Mouse (Mus musculus) kidney, embryonic 14.5 days (tissue): ENCODE measurements around the gene Lrrc49. TPM values are rescaled to one million over a fixed set of nuclear protein-coding genes. Genes with fewer than 3 reads are reported as not detected.

Experiments used
- ATAC-seq: fragments of 200-750 bp; cut with Nextera tagmentation; 2 replicates; pipeline ENCODE4 v1.8.0; 2017; ENCODE audit warnings: moderate number of reproducible peaks, mild to moderate bottlenecking, moderate TSS enrichment, moderate library complexity; ENCODE audit not compliant: low FRiP score, low TSS enrichment
- H3K27ac ChIP-seq: fragments of 300-500 bp; sonication (generic); 2 replicates; pipeline ENCODE4 v1.5.1; 2014; ENCODE audit warnings: low read depth, mild to moderate bottlenecking, low read length, moderate library complexity, mixed read lengths
- H3K27me3 ChIP-seq: fragments of 300-500 bp; sonication (generic); 2 replicates; pipeline ENCODE4 v1.6.1; 2014; ENCODE audit warnings: mild to moderate bottlenecking, low read length; ENCODE audit not compliant: control insufficient read depth, insufficient read depth
- H3K36me3 ChIP-seq: fragments of 300-500 bp; sonication (generic); 2 replicates; pipeline ENCODE4 v1.6.1; 2014; ENCODE audit warnings: low read length, mixed read lengths; ENCODE audit not compliant: control insufficient read depth, insufficient read depth
- H3K4me1 ChIP-seq: fragments of 300-500 bp; sonication (generic); 2 replicates; pipeline ENCODE4 v1.6.1; 2014; ENCODE audit warnings: low read length, mixed read lengths; ENCODE audit not compliant: control insufficient read depth, insufficient read depth
- H3K4me2 ChIP-seq: fragments of 300-500 bp; sonication (generic); replicated peaks from 2 replicates; pipeline ENCODE4 v1.6.1; 2014; ENCODE audit warnings: low read depth, mild to moderate bottlenecking, low read length
- H3K4me3 ChIP-seq: fragments of 300-500 bp; sonication (generic); 2 replicates; pipeline ENCODE4 v1.5.1; 2014; ENCODE audit warnings: mild to moderate bottlenecking, low read length
- H3K9ac ChIP-seq: fragments of 300-500 bp; sonication (generic); 2 replicates; pipeline ENCODE4 v1.6.1; 2014; ENCODE audit warnings: low read depth, mild to moderate bottlenecking, low read length, moderate library complexity
- H3K9me3 ChIP-seq: fragments of 300-500 bp; sonication (generic); 2 replicates; pipeline ENCODE4 v1.6.1; 2016; ENCODE audit warnings: low read length; ENCODE audit not compliant: control insufficient read depth
- WGBS: fragments of 180-500 bp; shearing (Covaris S2); extraction: QIAGEN DNeasy Blood & Tissue Kit; methylation state at CpG from one replicate; pipeline ENCODE4 v1.1.7; 2014; 5-methylcytosine and 5-hydroxymethylcytosine counted together
- polyA plus RNA-seq: library from polyadenylated mRNA; unstranded; fragments of >200 nt; fragmentation: Nextera tagmentation; extraction: Ambion mirVana; gene quantifications from 2 replicates; pipeline ENCODE4 v1.2.1, GENCODE M21; 2014

The Lrrc49 gene
- polyA plus RNA-seq, 1 experiment from 2014 or later: 20.9 TPM

- 89% methylated on average over 2 of the region's 2 CpGs for WGBS
- no peak for ATAC-seq
- Histone ChIP-seq H3K4me2 (no peak overlapping the region), H3K36me3 (no peaks in the 10 kb centered on the region), H3K9me3 (no peaks in the 10 kb centered on the region), H3K9ac (no peak overlapping the region), H3K4me3 (no peak overlapping the region), H3K27me3 (no peaks in the 10 kb centered on the region), H3K27ac (no peak overlapping the region), H3K4me1 (peaks cover 7% of the 10 kb centered on the region; the same call in 1 of the 2 replicates)
These were observed 160.1 kb downstream of the Lrrc49 start for GRCm38 (mm10) chr9:60527836-60528235.

DNA sequence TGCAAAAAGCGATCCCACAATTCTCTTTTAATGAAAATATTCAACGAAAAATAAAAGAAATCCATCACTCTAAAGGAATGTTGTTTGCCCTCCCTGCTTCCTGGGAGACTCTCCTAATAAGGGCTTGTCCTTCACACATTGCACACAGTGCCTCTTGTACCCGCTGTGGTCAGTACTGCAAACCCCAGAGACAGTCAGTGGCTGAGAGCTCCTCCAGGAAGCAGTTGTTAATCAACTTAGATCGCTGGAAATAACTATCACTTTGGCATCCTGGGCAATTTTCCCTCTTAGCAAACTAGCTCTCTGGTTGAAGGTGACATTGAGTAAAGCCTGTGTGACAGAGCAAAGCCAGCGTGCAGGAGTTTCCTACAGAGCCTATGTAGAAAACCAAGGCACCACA lies 160.9 kb downstream of the Lrrc49 start:
- Histone ChIP-seq H3K9me3 (no peaks in the 10 kb centered on the region), H3K36me3 (no peaks in the 10 kb centered on the region), H3K27me3 (no peaks in the 10 kb centered on the region), H3K27ac (no peak overlapping the region), H3K4me3 (no peak overlapping the region), H3K4me1 (peaks cover 15% of the 10 kb centered on the region), H3K9ac (no peak overlapping the region), H3K4me2 (no peak overlapping the region)
- no peak for ATAC-seq
- WGBS: 60% methylated on average over 5 of the region's 5 CpGs

DNA sequence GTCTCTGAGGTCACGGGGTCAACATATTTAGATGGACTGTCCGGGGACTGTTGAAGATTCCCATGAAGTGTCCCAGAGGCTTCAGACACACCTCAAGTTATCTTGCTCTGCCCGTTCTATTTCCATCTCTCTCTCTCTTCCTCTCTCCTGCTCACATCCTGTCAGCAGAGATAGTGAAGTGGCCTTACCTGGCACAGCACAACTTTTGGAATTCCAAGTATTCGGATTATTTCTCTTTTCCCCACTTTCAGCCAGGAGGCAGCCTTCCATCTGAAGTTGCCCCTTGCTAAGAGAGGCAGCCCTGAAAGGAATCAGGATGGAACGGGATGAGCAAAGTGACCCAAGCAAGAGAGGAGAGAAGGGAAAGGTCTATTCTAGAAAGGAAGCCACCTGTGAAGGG lies 161.8 kb downstream of the Lrrc49 start:
- no peaks in the 10 kb centered on the region for H3K27me3 ChIP-seq
- H3K9me3 ChIP-seq: no peaks in the 10 kb centered on the region
- no peaks in the 10 kb centered on the region for H3K36me3 ChIP-seq
- H3K4me1 ChIP-seq: peaks cover 19% of the 10 kb centered on the region
- ATAC-seq: no peak
- no peak overlapping the region for H3K27ac ChIP-seq
- H3K4me3 ChIP-seq: no peak overlapping the region
- no peak overlapping the region for H3K4me2 ChIP-seq
- WGBS: 58% methylated on average over 5 of the region's 5 CpGs
- no peak overlapping the region for H3K9ac ChIP-seq

DNA sequence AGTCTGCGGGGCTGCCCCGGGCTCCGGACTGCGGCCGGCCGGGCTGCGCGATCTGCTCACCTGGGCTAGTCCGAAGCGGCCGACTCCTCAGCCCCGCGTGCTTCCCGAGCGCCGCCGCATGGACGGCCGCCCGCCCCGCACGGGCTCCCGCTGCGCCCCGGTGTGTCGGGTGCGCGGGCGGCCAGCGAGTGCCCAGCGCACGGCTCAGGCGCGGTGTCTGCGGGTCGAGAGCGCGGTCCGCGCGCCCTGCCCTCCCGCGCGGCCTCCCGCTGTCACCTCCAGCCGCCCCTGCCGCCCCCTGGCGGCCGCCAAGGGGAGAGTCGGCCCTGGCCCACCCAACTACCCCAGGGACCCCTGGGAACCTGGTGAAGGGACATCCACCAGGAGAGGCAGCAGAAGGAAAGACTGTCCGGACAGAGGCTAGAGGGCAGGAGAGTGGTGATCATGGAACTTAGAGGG lies 166.1 kb downstream of the Lrrc49 start, which contains the start of gene Thsd4:
Thsd4 (minus strand) TSS at position 241 of the 459 bp plus-strand sequence.
- H3K4me3 ChIP-seq: peak within 1 kb of the TSS; percentile 75
- under 1% methylated on average over 44 of the region's 51 CpGs for WGBS
- H3K9me3 ChIP-seq: no peaks in the 10 kb centered on the region
- no peaks in the 10 kb centered on the region for H3K27me3 ChIP-seq
- H3K4me2 ChIP-seq: peak within 1 kb of the TSS; percentile 92
- H3K4me1 ChIP-seq: peaks cover 47% of the 10 kb centered on the region
- no peaks in the 10 kb centered on the region for H3K36me3 ChIP-seq
- H3K9ac ChIP-seq: peak within 1 kb of the TSS; percentile 86
- H3K27ac ChIP-seq: peak within 1 kb of the TSS; percentile 42; the same call in 1 of the 2 replicates
- ATAC-seq: peak; percentile 59

DNA sequence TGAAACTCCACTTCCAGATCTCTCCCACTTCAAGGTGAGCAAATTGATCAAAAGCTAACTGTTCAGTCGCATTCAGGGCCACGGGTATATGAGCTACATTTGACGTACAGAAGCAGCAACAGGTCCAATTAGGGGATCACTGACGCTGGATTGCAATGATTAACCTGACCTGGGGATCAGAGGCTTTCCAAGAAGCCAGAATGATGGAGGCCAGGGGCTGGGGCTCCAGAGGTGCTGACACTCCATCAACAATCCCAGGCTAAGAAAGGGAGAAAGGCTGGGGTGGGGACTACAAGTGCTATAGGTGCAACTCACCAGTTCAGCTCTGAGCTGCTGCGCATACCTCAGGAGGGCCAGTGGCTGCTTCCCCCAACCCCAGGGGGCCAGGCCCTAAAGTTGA lies 166.8 kb downstream of the Lrrc49 start:
- H3K27ac ChIP-seq: no peak overlapping the region
- H3K9ac ChIP-seq: peak overlapping the region; percentile 86; the same call in 1 of the 2 replicates
- no peaks in the 10 kb centered on the region for H3K9me3 ChIP-seq
- no peak for ATAC-seq
- H3K4me3 ChIP-seq: peak overlapping the region; percentile 75
- H3K27me3 ChIP-seq: no peaks in the 10 kb centered on the region
- H3K4me1 ChIP-seq: peaks cover 50% of the 10 kb centered on the region
- 20% methylated on average over 5 of the region's 5 CpGs for WGBS
- 0 out of 2 replicates have a peak, but pooled peaks cover 3% of the 10 kb centered on the region for H3K36me3 ChIP-seq
- H3K4me2 ChIP-seq: peak overlapping the region; percentile 92

- Histone ChIP-seq H3K36me3 (0 out of 2 replicates have a peak, but pooled peaks cover 3% of the 10 kb centered on the region), H3K27me3 (no peaks in the 10 kb centered on the region), H3K27ac (no peak overlapping the region), H3K4me1 (peaks cover 50% of the 10 kb centered on the region), H3K4me3 (peak overlapping the region; percentile 75; the same call in 1 of the 2 replicates), H3K9me3 (no peaks in the 10 kb centered on the region), H3K9ac (no peak overlapping the region; the same call in 1 of the 2 replicates), H3K4me2 (peak overlapping the region; percentile 92)
- no peak for ATAC-seq
- WGBS: 28% methylated on average over 3 of the region's 3 CpGs
These were observed 168.4 kb downstream of the Lrrc49 start for GRCm38 (mm10) chr9:60519601-60520000.

Other genes starting within 250 kb of the Lrrc49 start
- gene Thsd4, start 166.1 kb downstream of the Lrrc49 start, polyA plus RNA-seq: 24.9 and 38.7 TPM in 2 replicates
- 1.3 and 2.3 TPM in 2 replicates for gene Larp6, start 24.8 kb upstream of the Lrrc49 start, polyA plus RNA-seq
- gene Uaca, start 106.4 kb upstream of the Lrrc49 start, polyA plus RNA-seq: 13.7 and 15.2 TPM in 2 replicates